Mouse (Mus musculus) granulocyte monocyte progenitor cell, adult 5-6 weeks (primary cell): ENCODE measurements around the gene Tuba3a. TPM values are rescaled to one million over a fixed set of nuclear protein-coding genes. Genes with fewer than 3 reads are reported as not detected.
"Not testable (repeated sequence)": the region's sequence is repeated elsewhere in the genome, so short reads cannot be mapped to it uniquely, and the experiment has no call there.

Experiments used
- ATAC-seq: replicated peaks from 2 replicates; pipeline ENCODE4 v1.8.0; 2016; ENCODE audit warnings: mild to moderate bottlenecking, moderate TSS enrichment, inconsistent platforms; ENCODE audit not compliant: poor library complexity, severe bottlenecking
- total RNA-seq, 2 experiments: library from RNA; stranded (forward) in 1 of 2; stranded (reverse) in 1 of 2; fragments of 200-712, 200-1000 nt in 1 of 2; fragments of >200 nt in 1 of 2; fragmentation: Nextera tagmentation in 1 of 2; gene quantifications; 2 replicates each; pipeline ENCODE4 v1.2.3; 2014 to 2017

Gene Tuba3a
- total RNA-seq, 2 experiments from 2014 or later, result not detected

DNA sequence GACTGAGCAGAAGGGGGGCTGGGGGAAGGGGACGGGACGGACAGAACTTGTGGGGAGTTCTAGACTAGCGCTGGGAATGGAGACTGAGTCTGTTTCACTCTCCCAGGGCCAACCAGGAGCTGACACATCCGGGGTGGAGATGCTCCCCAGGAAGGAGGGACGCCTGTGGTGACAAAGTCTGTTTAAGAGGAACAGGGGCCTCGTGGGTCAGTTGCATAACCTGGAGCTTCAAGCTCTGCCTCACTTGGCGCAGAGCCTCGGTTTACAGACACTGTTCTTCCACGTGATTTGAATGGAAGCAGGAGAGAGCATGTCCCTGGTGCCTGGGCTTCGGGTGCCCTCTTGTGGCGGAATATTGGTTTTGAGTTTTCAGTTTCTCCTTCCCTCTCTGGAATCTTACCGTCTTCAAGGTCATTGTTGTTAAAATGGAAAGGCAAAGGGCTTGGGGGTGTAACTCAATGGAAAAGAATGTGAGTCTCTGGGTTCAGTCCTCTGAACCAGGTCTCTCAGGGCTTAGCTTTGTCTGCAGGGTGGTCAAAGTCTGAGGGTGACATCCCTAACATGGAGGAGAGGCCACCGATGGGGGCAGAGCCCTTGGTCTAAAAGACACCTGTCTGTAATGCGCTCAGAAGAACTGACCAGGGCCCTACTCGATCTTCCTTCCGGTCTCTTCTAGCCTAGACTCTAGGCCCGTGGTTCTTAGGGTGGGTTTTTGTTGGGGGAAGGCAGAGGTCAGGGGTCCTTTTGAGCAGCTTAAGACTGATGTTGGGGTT is 14.2 kb downstream of the Tuba3a start:
- peak; percentile 96 for ATAC-seq

DNA sequence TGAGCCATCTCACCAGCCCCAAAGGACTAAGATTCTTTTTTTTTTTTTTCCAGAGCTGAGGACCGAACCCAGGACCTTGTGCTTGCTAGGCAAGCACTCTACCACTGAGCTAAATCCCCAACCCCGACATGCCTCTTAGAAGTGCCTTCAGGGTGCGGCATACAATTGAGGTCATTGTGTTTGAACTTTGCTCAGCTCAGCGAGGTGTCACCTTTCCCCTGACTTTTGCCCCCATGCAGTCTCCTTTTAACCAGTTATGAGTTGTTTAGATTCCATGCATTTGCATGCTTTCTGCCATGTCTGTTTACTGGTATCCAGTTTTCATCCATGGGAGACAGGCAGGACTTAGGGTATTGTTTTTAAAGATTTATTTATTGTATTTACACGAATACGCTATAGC is 17.0 kb downstream of the Tuba3a start:
- no peak for ATAC-seq

DNA sequence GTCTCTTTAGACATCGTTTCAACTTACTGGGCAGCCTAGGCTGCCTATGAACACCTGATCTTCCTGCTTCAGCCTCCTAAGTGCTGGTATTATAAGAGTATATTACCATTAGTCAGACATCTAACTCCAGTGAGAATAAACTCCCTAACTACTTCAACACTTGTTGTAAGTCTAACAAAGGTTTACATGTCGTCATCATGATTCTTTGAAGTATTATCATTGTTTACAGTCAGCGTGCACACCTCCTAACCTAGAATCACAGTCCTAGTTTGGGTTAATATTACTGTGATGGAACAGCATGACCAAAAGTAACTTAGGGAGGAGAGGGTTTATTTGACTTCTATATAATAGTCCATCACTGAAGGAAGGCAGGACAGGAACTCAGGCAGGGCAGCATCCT is 18.4 kb downstream of the Tuba3a start:
- no peak for ATAC-seq

DNA sequence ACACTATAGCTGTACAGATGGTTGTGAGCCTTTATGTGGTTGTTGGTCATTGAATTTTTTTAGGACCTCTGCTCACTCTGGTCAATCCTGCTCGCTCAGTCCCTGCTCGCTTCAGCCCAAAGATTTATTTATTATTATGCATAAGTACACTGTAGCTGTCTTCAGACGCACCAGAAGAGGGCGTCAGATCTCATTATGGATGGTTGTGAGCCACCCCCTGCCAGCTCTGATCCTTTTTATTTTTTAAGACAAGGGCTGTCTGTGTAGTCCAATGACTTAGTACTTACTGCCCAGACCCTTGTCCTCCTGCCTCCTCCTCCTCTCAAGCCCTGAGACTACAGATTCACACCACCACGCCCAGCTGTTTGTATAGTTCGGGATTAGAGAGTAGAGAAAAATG is 19.2 kb downstream of the Tuba3a start:
- ATAC-seq, result not testable (repeated sequence)

DNA sequence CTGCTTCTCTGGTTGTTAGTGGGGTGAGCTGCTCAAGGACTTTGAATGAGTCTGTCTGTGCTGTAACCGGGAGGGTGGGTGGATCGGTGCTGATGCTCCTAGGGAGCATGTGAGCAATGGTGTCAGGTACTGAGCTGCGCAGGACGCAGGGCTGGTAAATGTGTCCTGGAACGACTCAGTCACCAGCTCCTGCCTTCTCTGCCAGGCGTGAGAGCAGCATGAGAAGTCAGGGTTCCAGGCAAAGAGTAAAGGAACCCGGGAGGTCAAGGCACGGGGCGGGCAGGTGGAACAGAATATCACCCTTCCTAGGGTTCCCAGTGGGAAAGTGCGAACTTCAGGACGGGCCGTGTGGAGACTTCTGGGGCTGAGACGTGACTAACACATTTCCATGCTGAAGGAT is 19.8 kb downstream of the Tuba3a start:
- no peak for ATAC-seq

DNA sequence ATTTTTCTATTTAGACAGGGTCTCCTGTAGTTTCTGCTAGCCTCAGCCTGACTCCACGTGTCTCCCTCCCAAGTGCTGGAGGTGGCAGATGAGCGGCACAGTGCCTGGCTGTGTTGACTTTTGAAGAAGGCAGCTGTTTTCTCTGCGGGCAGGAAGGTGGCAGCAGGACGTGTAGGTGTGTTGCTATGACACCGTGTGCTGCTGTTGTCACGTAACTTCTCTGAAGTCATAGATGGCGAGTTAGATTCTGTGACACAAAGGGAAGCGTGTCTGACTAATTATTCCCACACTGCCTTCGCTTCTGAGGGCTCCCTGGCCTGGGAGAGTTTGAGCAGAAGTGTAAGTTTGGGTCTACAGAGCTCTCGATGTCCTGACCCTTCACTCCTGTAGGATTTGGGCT is 20.6 kb downstream of the Tuba3a start:
- ATAC-seq, result peak; percentile 50

DNA sequence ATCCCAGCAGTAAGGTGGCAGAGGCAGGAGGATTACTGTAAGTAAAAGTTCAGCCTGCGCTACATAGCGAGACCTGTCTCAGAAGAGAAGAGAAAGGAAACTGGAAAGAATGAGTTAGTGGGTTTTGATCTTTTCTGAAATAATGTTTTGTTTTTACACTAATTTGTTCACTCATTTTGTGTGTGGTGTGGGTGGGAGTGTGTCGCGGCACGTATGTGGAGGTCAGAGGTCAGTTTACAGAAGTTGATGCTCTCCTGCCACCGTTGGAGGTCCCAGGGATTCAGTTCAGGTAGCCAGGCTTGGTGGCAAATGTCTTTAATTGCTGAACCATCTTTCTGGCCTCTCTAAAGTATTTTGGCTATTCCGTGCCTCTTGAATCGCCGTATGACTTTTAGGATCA is 21.6 kb downstream of the Tuba3a start:
- no peak for ATAC-seq

DNA sequence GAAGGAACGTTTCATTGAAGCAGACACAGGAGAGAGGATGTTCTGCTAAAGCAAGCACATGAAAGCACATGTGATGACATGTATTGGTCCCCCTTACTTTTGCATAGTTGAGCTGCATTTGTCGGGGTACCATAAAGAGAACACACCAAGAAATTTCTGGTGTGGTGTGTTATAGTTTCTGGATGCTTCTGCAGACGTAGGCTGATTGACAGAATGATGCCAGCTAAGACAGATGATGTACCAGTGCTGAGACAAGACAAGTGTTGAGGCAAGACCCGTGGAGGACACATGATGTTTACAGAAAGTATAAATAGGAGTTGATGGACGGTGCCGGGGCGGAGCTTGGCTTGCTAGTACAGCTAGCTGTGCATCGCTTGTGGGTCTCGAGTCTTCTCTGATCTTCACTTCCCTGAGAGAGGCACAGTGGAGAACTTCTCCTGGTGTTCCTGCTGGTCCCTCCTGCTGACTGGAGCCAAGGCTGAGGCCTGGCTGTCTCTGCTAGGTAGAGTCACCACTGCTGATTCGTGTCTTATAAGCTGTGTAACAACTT is 25.8 kb downstream of the Tuba3a start:
- no peak for ATAC-seq

DNA sequence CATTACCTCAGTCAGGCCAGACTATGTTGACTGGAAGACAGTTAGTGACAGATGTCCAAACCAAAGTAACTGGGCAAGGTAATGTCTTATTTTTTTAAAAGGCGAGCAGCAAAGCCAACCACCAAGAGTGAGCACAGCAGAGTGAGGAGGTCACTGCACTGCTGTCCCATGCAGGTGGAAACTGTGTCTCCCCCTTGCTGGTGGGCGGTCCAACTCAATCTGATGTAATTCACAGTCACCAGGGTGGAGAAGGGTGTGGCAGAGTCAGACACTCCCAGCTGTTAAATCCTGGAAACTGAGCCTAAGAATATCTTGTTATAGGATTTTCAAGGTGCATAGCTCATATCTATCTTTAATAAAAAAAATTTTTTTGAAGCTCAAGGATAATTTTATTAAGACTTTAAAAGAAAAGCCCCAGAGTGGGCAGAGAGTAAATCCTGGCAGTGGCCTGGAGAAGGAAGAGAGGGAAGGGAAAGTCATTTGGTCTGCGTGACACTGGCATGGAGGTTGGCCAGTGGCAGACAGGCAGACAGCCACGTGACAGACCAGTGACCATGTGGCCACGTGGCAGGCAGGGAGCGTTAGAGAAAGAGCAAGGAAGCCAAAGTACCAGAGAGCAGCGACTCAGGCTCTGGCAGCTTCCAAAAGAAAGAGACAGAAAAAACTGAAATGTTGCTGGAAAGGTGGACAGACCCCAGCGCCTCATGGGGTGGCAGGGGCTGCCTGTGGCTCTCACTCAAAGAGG is 29.4 kb downstream of the Tuba3a start:
- no peak for ATAC-seq

DNA sequence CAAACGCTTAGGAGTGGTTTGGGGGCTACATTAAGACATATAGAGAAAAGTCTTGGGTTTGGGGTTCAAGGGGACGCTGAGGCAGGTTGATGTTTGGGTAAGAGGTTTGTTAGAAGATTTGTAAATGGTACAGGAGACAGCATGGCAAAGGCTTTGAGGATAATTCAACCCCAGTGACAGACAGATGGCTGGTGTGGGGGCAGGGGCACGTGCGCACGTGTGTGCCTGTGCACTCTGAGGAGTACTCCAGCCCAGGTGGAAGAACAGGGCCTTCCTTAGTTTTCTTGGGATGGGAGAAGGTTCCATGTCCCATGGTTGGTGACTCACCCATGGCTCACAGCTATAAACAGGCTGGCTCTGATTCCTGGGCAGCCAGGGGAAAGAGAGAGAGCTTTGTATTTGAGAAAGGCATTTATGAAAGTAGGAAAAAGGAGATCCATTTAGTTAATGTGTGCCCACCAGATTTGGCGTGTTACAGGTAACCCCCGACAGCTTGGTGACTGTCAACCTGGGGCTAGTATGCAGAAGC is 30.3 kb downstream of the Tuba3a start:
- no peak for ATAC-seq

DNA sequence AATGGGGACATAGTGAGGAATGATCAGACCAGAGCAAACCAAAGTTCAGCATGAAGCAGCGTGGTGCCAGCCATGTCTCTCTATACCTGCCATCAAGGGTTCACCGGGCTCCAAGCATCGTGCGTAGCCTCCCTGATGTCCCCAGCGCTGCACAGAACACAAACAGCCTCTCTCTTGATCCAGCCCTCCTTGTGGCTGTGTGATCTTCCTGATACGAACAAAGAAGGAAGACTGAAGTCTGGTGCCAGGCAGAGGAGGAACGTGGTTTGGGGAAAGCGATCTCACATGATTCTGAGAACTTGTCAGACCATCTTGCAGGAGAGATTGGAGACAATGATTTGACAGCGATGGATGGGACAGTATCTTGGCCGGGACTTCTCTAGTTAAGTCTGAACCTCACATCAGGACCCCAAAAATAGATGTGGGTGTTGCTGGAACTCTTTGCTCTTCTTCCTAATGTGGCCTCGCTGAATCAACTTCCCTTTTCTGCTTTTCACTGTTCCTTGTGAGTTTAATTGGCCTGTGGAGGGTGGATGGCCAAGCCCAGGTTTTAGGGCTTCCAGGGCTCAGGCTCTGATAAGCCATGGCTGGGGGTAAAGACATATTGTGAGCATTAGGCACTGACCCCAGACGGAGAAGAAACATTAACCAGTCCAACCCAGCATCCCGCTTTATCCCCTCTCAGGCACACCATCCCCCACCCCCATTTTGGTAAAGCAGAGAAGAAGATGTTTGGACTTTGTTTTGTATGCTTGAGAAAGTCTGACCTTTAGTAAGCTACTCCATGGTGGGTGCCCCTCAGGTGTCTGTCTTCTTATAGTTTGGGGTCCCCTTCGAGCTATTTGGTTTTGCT is 31.8 kb downstream of the Tuba3a start:
- peak; percentile 66 for ATAC-seq

DNA sequence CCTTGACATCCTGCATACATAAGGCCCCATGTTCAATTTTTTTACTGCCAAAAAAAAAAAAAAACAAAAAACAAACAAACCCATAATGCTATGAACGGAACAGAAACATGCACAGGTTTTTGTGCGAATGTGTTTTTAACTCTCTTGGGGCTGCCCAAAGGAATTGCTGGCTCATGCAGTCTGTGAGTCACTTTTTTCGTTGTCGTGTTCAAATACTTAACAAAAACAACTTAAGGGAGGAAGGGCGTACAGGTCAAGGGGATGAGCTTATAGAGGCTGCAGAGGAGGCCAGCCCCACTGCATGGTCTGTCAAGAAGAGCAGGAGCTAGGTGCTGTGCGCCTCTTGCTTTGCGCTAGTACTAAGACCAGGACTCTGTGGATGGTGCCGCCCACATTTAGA is 33.1 kb downstream of the Tuba3a start:
- ATAC-seq, result no peak

DNA sequence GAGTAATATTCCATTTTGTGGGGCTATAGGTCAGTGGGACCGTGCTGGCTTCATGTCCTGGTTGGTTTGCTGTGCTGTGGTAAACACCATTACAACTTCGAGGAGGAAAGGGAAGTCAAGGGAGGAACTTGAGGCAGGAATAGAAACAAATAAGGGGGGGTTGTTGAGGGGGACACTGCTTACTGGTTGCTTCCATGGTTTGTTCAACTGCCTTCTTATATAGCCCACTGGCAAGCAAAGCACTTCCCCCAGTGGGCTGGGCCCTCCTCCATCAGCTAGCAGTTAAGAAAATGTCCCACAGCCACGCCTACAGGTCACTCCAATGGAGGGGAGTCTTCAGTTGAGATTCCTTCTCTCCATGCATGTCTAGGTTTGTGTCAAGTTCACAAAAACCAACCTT is 33.6 kb downstream of the Tuba3a start:
- peak; percentile 77 for ATAC-seq

DNA sequence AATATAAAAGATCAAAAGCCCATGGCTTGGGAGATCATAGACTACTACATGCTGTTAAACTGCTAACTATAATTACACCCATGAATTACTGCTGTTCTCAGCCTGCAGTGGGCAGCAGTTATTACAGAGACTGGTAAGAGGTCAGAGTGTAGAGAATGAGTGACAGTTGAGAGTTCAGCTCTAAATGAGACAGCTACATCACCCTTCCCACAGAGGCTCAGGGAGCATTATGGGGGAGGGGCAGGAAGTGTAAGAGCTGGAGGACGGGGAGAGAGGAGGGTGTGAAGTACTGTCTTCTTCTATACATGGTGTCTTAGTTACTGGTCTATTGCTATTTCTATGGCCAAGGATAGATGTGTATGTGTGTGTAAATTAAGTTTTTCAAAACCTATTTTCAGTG is 41.3 kb downstream of the Tuba3a start:
- no peak for ATAC-seq

DNA sequence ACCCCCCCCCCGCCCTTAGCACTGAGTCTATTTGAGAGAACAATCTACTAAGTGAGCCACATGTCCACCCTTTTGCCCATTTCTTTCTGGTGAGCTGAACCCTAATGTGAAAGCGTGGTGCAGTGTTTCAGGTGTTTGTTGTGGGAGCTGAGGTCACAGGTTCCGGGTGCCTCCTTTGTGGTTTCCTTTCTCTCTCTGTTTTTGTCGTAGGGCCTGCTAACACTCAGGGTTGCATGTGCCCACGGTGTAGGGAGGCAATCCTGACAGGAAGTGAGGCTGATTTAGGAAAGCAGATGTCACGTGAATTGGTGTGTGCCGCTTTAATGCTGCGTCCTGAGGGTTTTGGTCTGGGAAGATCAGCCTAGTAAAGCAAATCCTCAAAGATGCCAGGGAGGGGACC is 44.3 kb downstream of the Tuba3a start:
- peak; percentile 25 for ATAC-seq

DNA sequence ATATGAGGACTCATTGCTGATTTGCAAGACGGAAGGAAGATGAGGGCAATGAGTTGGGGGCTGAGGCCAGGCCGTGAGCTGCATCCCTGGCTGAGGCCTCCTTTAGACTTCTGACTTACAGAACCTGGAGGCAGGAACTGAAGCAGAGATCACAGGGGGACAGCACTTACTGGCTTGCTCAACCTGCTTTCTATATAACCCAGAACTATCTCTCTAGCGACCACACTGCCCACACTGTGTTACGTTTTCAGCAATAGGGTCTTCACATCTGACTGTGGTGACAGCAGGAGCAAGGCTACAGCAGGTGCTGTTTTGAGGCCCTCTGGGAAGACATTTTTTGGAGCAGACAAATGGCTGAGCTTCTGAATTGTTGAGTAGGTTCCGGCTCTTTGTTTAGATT is 45.2 kb downstream of the Tuba3a start:
- peak; percentile 12; the same call in 1 of the 2 replicates for ATAC-seq

DNA sequence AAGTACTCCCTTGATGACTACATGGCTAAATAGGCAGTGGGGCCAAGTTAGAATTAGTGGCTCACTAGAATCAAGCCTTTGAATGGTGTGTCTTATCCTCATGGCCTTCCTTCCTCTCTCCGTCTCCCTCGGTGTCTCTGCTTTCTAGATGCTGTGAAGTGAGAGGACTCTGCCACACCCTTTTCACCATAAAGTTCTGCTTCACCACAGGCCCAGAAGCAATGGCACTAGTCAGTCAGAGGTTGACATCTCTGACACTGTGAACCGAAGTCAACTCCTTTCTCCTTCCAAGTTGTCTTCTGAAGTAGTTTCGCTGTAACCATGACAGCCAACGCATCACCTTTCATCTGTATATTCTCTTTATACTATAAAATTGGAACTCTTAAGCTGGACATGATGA is 46.3 kb downstream of the Tuba3a start:
- ATAC-seq, result no peak

DNA sequence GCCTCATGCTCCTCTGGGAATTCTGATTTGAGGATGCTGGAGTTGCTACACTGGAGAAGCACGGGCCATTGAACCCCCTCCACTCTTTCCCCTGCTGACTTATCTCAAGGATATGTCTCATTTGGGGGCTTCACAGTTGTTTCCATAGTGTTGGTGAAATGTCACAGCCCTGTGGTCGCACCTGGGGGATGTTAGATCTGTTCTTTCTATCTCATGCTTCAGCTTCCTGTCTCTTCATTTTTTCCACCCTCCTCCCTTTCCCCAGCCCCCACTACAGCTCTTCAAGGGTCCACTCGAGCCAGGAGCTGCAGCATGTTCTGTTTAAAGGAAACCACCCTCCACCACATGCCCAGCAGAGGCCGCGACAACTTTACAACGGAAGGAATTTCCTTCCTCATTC is 47.4 kb downstream of the Tuba3a start:
- ATAC-seq, result peak; percentile 41

DNA sequence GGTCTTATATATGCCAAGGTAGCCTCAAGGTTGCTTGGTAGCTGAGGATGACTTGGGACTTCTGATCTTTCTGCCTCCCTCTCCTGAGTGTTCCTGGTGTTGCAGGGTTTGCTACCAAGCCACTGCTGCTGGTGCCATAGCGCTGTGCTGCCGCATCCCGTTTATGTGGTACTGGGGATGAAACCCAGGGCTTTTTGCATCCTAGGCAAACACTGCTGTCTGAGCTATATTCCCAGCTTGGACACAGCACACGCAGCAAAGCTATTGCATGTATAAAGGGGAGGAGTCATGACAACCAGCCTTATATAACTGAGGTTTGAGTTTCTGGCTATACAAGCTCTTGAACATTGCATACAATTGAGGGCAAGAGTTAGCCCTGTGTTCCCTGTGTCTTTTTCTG is 48.4 kb downstream of the Tuba3a start:
- peak; percentile 28 for ATAC-seq

DNA sequence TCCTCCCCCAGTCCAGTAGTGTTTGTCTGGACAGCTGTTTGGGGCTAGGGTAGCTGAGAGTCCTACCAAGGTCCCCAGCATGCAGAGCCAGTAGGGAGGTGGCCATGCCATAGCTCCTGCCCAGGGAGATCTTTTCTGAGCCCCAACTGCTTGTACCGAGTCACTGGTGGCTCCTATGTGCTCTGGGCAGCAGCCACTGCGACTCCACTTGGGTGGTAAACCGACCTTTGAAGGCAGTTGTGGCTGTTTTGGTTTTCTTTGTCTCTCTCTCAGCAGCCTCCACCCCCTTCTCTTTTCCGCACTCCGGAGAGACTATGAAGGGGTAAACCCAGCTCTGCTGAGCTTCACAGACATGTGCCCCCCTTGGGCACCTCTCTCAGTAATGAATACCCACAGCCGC is 49.1 kb downstream of the Tuba3a start, which contains the start of gene Cd27:
Gene Cd27, minus strand, starts transcription at position 229 of the 400 bp plus-strand sequence.
- ATAC-seq, result no peak
